In genomic region chr11:116669787-116670365, GRCm38 (mm10) we compare ENCODE assay signal across 17 mouse cellular contexts. TPM values are rescaled to one million over a fixed set of nuclear protein-coding genes. Genes with fewer than 3 reads are reported as not detected.
A peak's percentile ranks its signal among the peaks of the same experiment; 100 is the strongest.
DNase-seq lines count a peak whose midpoint lies in the region; ATAC-seq and TF ChIP-seq lines count a peak whose summit lies in the region.
"Had no signal": no experiment of that assay in that cellular context is flagged by ENCODE, and none has a peak within 500 bp of the region (broad histone marks: within the 10 kb centered on the region; RNA-seq: fewer than 3 reads in every experiment).

No protein-coding gene starts in this region.

- no peak for TF ChIP-seq CTCF in gastrocnemius, adult 2 months (IDR thresholded peaks at IDR 0.05)

- H3K4me1 ChIP-seq in liver, embryonic 12.5 days, result peaks cover 60% of the 10 kb centered on the region

- H3K4me3 ChIP-seq in gastrocnemius, adult 2 months, result no peak overlapping the region
- H3K4me3 ChIP-seq in liver, embryonic 12.5 days, result no peak overlapping the region
- H3K4me3 ChIP-seq: layer of hippocampus, adult 2 months had no signal

- no peak overlapping the region for H3K9ac ChIP-seq in liver, embryonic 12.5 days
- H3K9ac ChIP-seq: embryonic facial prominence, embryonic 15.5 days; forebrain, embryonic 15.5 days had no signal

- 26% methylated on average over 13 of the region's 13 CpGs for WGBS in liver, embryonic 12.5 days (ENCODE audit: insufficient replicate concordance)

- peak overlapping the region; percentile 9 for H3K4me2 ChIP-seq in liver, embryonic 12.5 days

- H3K36me3 ChIP-seq in liver, embryonic 12.5 days, result peaks cover 23% of the 10 kb centered on the region

- no peak overlapping the region for H3K27ac ChIP-seq in gastrocnemius, adult 2 months
- H3K27ac ChIP-seq in liver, embryonic 12.5 days, result 0 out of 2 replicates have a peak overlapping the region, but pooled peaks have one; percentile 10
- H3K27ac ChIP-seq: embryonic facial prominence, embryonic 15.5 days had no signal

- H3K9me3 ChIP-seq in liver, embryonic 12.5 days (replicated peaks), result no peaks in the 10 kb centered on the region
- H3K9me3 ChIP-seq: embryonic facial prominence, embryonic 15.5 days; forebrain, embryonic 15.5 days had no signal

- peak; percentile 48 for ATAC-seq in liver, embryonic 12.5 days
- no peak for ATAC-seq in cerebellum, adult (ENCODE audit: insufficient number of reproducible peaks, low FRiP score, low TSS enrichment)

- peak; percentile 13 for DNase-seq in gastrocnemius, adult 2 months
- DNase-seq in gastrocnemius, postnatal 10 days, result no peak
- DNase-seq in thymus, postnatal 14 days, result peak; percentile 44
- no peak for DNase-seq in thymus, postnatal 36 days
- no peak for DNase-seq in cerebellum, postnatal 36 days
- no peak for DNase-seq in frontal cortex, adult 2 months (ENCODE audit: extremely low spot score in 1 of 2, low spot score in 1 of 2)
- DNase-seq: adrenal gland, postnatal 25 days; cerebellum, adult 11-12 months; kidney, adult 2 months; lung, adult 2 months had no signal

- intact Hi-C loops in gastrocnemius, adult 2 months (cut with DNase I), result no loop called here

- H3K27me3 ChIP-seq in liver, embryonic 12.5 days (replicated peaks), result no peaks in the 10 kb centered on the region
- H3K27me3 ChIP-seq: embryonic facial prominence, embryonic 15.5 days; forebrain, embryonic 15.5 days had no signal

RNA-seq across cellular contexts. Expression of gene Cygb, which starts 15.8 kb away (rescaled TPM):
- total RNA-seq in gastrocnemius, adult 2 months (2021), result 10 to 100 TPM in 1 of 2 experiments, 1 to 10 TPM in 1; 9.6 to 14.7 TPM
- 10 to 100 TPM; 26.6 to 30.3 TPM for total RNA-seq in gastrocnemius, postnatal 10 days (2021)
- 0.83 and 1.2 TPM in 2 replicates for polyA plus RNA-seq in liver, embryonic 12.5 days (2016; fragmentation: Nextera tagmentation; extraction: Ambion mirVana)
- 55.3 and 57.6 TPM in 2 replicates for polyA plus RNA-seq in frontal cortex, adult 2 months (2012; rRNA removed)
- total RNA-seq: megakaryocyte progenitor cell, adult 5-6 weeks had no signal

RNA-seq across cellular contexts. Expression of gene Prcd, which starts 16.5 kb away (rescaled TPM):
- total RNA-seq in gastrocnemius, adult 2 months (2021), result 1 to 10 TPM in 1 of 2 experiments, not detected in 1; 1.0 TPM
- total RNA-seq in gastrocnemius, postnatal 10 days (2021), result under 1 TPM in 1 of 2 experiments, not detected in 1; 0.81 TPM
- 0.19 and 0.41 TPM in 2 replicates for polyA plus RNA-seq in liver, embryonic 12.5 days (2016; fragmentation: Nextera tagmentation; extraction: Ambion mirVana)
- polyA plus RNA-seq in frontal cortex, adult 2 months (2012; rRNA removed), result 5.7 and 6.4 TPM in 2 replicates
- total RNA-seq: neutrophil, adult 5-6 weeks had no signal

RNA-seq across cellular contexts. Expression of gene Rhbdf2, which starts 43.1 kb away (rescaled TPM):
- total RNA-seq in gastrocnemius, adult 2 months (2021), result 10 to 100 TPM; 11.6 to 14.4 TPM
- total RNA-seq in gastrocnemius, postnatal 10 days (2021), result 1 to 10 TPM; 5.2 to 8.4 TPM
- polyA plus RNA-seq in liver, embryonic 12.5 days (2016; fragmentation: Nextera tagmentation; extraction: Ambion mirVana), result 8.0 and 8.5 TPM in 2 replicates
- polyA plus RNA-seq in frontal cortex, adult 2 months (2012; rRNA removed), result 1.8 and 2.0 TPM in 2 replicates

Comparison
In these comparisons a context has a peak if more than half of its experiments do, and no peak if none do; other contexts are left out.
1. DNase-seq: peak in gastrocnemius, adult 2 months (single experiment) and thymus, postnatal 14 days (single experiment); none in gastrocnemius, postnatal 10 days (single experiment), thymus, postnatal 36 days (0 of 2), cerebellum, postnatal 36 days (0 of 2) and frontal cortex, adult 2 months (0 of 2).